26 mouse cellular contexts compared by ENCODE assay signal in genomic region chr3:93129076-93129475, GRCm38 (mm10). TPM values are rescaled to one million over a fixed set of nuclear protein-coding genes. Genes with fewer than 3 reads are reported as not detected.
DNase-seq lines count a peak whose midpoint lies in the region; ATAC-seq and TF ChIP-seq lines count a peak whose summit lies in the region.
"Had no signal": no experiment of that assay in that cellular context is flagged by ENCODE, and none has a peak within 500 bp of the region (broad histone marks: within the 10 kb centered on the region; RNA-seq: fewer than 3 reads in every experiment).

No protein-coding gene starts in this region.

- H3K4me1 ChIP-seq in hindbrain, postnatal 0 days (ENCODE audit: insufficient read depth, low read length), result no peaks in the 10 kb centered on the region
- no peaks in the 10 kb centered on the region for H3K4me1 ChIP-seq in hindbrain, embryonic 12.5 days
- H3K4me1 ChIP-seq: forebrain, embryonic 13.5 days; limb, embryonic 12.5 days; liver, embryonic 13.5 days; midbrain, embryonic 13.5 days had no signal

- TF ChIP-seq POLR2A in brain, embryonic 14.5 days (IDR thresholded peaks at IDR 0.05; ENCODE audit: borderline replicate concordance, extremely low read depth, insufficient read depth, insufficient read length, poor library complexity, severe bottlenecking), result no peak

- no peak overlapping the region for H3K27ac ChIP-seq in hindbrain, postnatal 0 days
- no peak overlapping the region for H3K27ac ChIP-seq in hindbrain, embryonic 12.5 days
- H3K27ac ChIP-seq: forebrain, embryonic 13.5 days; layer of hippocampus, adult 2 months; limb, embryonic 12.5 days; liver, embryonic 13.5 days; midbrain, embryonic 13.5 days had no signal

- no peak overlapping the region for H3K4me2 ChIP-seq in hindbrain, postnatal 0 days (ENCODE audit: low read depth, low read length)
- H3K4me2 ChIP-seq in hindbrain, embryonic 12.5 days (replicated peaks), result no peak overlapping the region
- H3K4me2 ChIP-seq: forebrain, embryonic 13.5 days; limb, embryonic 12.5 days; liver, embryonic 13.5 days; midbrain, embryonic 13.5 days had no signal

- no peaks in the 10 kb centered on the region for H3K36me3 ChIP-seq in hindbrain, postnatal 0 days (ENCODE audit: insufficient read depth, low read length)
- no peaks in the 10 kb centered on the region for H3K36me3 ChIP-seq in hindbrain, embryonic 12.5 days
- H3K36me3 ChIP-seq: limb, embryonic 12.5 days; liver, embryonic 13.5 days; midbrain, embryonic 13.5 days had no signal

- WGBS in hindbrain, postnatal 0 days, result 50% methylated on average over 5 of the region's 5 CpGs
- 52% methylated on average over 5 of the region's 5 CpGs for WGBS in hindbrain, embryonic 12.5 days

- H3K9ac ChIP-seq in hindbrain, postnatal 0 days (replicated peaks; ENCODE audit: low read length), result no peak overlapping the region
- no peak overlapping the region for H3K9ac ChIP-seq in hindbrain, embryonic 12.5 days
- H3K9ac ChIP-seq: forebrain, embryonic 13.5 days; limb, embryonic 12.5 days; liver, embryonic 13.5 days; midbrain, embryonic 13.5 days had no signal

- no peak for TF ChIP-seq CTCF in hindbrain, postnatal 0 days (IDR thresholded peaks at IDR 0.05; ENCODE audit: low read depth)
- TF ChIP-seq CTCF in brain, embryonic 14.5 days (IDR thresholded peaks at IDR 0.05; ENCODE audit: borderline replicate concordance, extremely low read depth, insufficient read depth, insufficient read length), result no peak

- no peak overlapping the region for H3K4me3 ChIP-seq in hindbrain, postnatal 0 days (ENCODE audit: low read length)
- no peak overlapping the region for H3K4me3 ChIP-seq in hindbrain, embryonic 12.5 days
- H3K4me3 ChIP-seq: forebrain, embryonic 13.5 days; layer of hippocampus, adult 2 months; limb, embryonic 12.5 days; liver, embryonic 13.5 days; midbrain, embryonic 13.5 days had no signal

- peak; percentile 10 for DNase-seq in hindbrain, postnatal 0 days (ENCODE audit: low spot score)
- DNase-seq in brain, embryonic 14.5 days (ENCODE audit: low read depth), result peak; percentile 13
- peak; percentile 65 for DNase-seq in kidney, postnatal 14 days
- peak; percentile 21 for DNase-seq in lung, postnatal 14 days
- no peak for DNase-seq in right cerebral cortex, postnatal 14 days
- DNase-seq in natural killer cell, adult 2 months (ENCODE audit: low spot score in 2 of 2), result no peak
- DNase-seq: adrenal gland, postnatal 25 days; cerebellum, adult 9-10 months; liver, embryonic 13.5 days; spleen, adult 18-20 months had no signal

- no peak for ATAC-seq in hindbrain, postnatal 0 days
- ATAC-seq in hindbrain, embryonic 12.5 days (ENCODE audit: low FRiP score), result no peak
- ATAC-seq in erythroid progenitor cell, adult 5-6 weeks (replicated peaks; ENCODE audit: low FRiP score, poor library complexity, severe bottlenecking), result no peak
- ATAC-seq: activated CD4-positive, CD25-positive, alpha-beta regulatory T cell, adult 4 months; forebrain, embryonic 13.5 days; midbrain, embryonic 13.5 days; Patski had no signal

- H3K9me3 ChIP-seq in hindbrain, postnatal 0 days (ENCODE audit: low read length), result no peaks in the 10 kb centered on the region
- H3K9me3 ChIP-seq in hindbrain, embryonic 12.5 days (replicated peaks), result no peaks in the 10 kb centered on the region
- H3K9me3 ChIP-seq: forebrain, embryonic 13.5 days; limb, embryonic 12.5 days; liver, embryonic 13.5 days; midbrain, embryonic 13.5 days had no signal

- H3K27me3 ChIP-seq in hindbrain, postnatal 0 days (ENCODE audit: insufficient read depth, low read length), result no peaks in the 10 kb centered on the region
- no peaks in the 10 kb centered on the region for H3K27me3 ChIP-seq in hindbrain, embryonic 12.5 days
- H3K27me3 ChIP-seq: forebrain, embryonic 13.5 days; limb, embryonic 12.5 days; liver, embryonic 13.5 days; midbrain, embryonic 13.5 days had no signal

RNA-seq across cellular contexts. Expression of gene Crnn, which starts 15.5 kb away (rescaled TPM):
- total RNA-seq in hindbrain, postnatal 0 days (2014; rRNA removed), result not detected in 2 replicates
- polyA plus RNA-seq in hindbrain, postnatal 0 days (2015; fragmentation: Nextera tagmentation; extraction: Ambion mirVana), result not detected in 2 replicates
- polyA plus RNA-seq in hindbrain, embryonic 12.5 days (2016; fragmentation: Nextera tagmentation; extraction: Ambion mirVana), result not detected in 2 replicates
- not detected in 2 replicates for polyA plus RNA-seq in brain, embryonic 14.5 days (2012; rRNA removed)
- total RNA-seq in erythroid progenitor cell, adult 5-6 weeks (2015; ENCODE audit: low replicate concordance), result not detected in 2 replicates
- not detected in 2 replicates for total RNA-seq in erythroid progenitor cell, adult 5-6 weeks (2017; ENCODE audit: low replicate concordance)
- total RNA-seq: adrenal gland, postnatal 25 days; gastrocnemius, postnatal 4 days; layer of hippocampus, adult 2 months; left cerebral cortex, adult 8-10 months; neutrophil, adult 5-6 weeks had no signal
- polyA plus RNA-seq: activated CD4-positive, CD25-positive, alpha-beta regulatory T cell, adult 4 months; C2C12; forebrain, embryonic 13.5 days; heart, embryonic 14.5 days; hindbrain, embryonic 11.5 days; intestine, embryonic 14.5 days; limb, embryonic 12.5 days; liver, embryonic 13.5 days; midbrain, embryonic 13.5 days; Patski; stomach, embryonic 14.5 days had no signal

Comparison
In these comparisons a context has a peak if more than half of its experiments do, and no peak if none do; other contexts are left out.
1. DNase-seq: peak in hindbrain, postnatal 0 days (single experiment), brain, embryonic 14.5 days (single experiment), kidney, postnatal 14 days (single experiment) and lung, postnatal 14 days (single experiment); none in right cerebral cortex, postnatal 14 days (single experiment) and natural killer cell, adult 2 months (0 of 2).